Mouse (Mus musculus) MEL (cell line): Measurements from ENCODE around the gene Llcfc1. TPM values are rescaled to one million over a fixed set of nuclear protein-coding genes. Genes with fewer than 3 reads are reported as not detected.

Experiments used
- DNase-seq: peaks from one replicate; pipeline ENCODE4 v3.0.0; 2011; ENCODE audit warnings: low read depth, low spot score
- H3K27ac ChIP-seq: 2 replicates; pipeline ENCODE4 v1.5.1; 2012; ENCODE audit warnings: low read depth, mild to moderate bottlenecking, control low read depth, low read length, moderate library complexity; ENCODE audit not compliant: control insufficient read depth
- H3K27me3 ChIP-seq, 2 experiments: fragments of 150-350 bp in 1 of 2; sonication (generic) in 1 of 2; 2 replicates each; pipeline ENCODE4 v1.6.1; 2012; ENCODE audit warnings: low read length in 2 of 2, mild to moderate bottlenecking in 2 of 2, improper control_type of control experiment in 1 of 2, moderate library complexity in 1 of 2; ENCODE audit not compliant: insufficient read depth in 2 of 2, control insufficient read depth in 1 of 2
- H3K36me3 ChIP-seq, 2 experiments: 2 replicates each; pipeline ENCODE4 v1.6.1; 2012 to 2014; ENCODE audit warnings: low read length in 2 of 2, improper control_type of control experiment in 1 of 2, inconsistent platforms in 1 of 2, mild to moderate bottlenecking in 1 of 2; ENCODE audit not compliant: insufficient read depth in 2 of 2, control insufficient read depth in 1 of 2
- H3K4me1 ChIP-seq, 2 experiments: fragments of 150-350 bp in 1 of 2; sonication (generic) in 1 of 2; 2 replicates each; pipeline ENCODE4 v1.6.1; 2012; ENCODE audit warnings: low read length in 2 of 2, improper control_type of control experiment in 1 of 2, mild to moderate bottlenecking in 1 of 2; ENCODE audit not compliant: insufficient read depth in 2 of 2, control insufficient read depth in 1 of 2
- H3K4me3 ChIP-seq, 2 experiments: fragments of 150-350 bp in 1 of 2; sonication (generic) in 1 of 2; 2 replicates each; pipeline ENCODE4 v1.5.1; 2012; ENCODE audit warnings: low read depth in 2 of 2, low read length in 2 of 2, mild to moderate bottlenecking in 2 of 2, moderate library complexity in 2 of 2, control low read depth in 1 of 2, improper control_type of control experiment in 1 of 2; ENCODE audit not compliant: control insufficient read depth in 1 of 2, insufficient read depth in 1 of 2
- H3K79me2 ChIP-seq: 2 replicates; pipeline ENCODE4 v1.6.1; 2012; ENCODE audit warnings: mild to moderate bottlenecking, low read length, moderate library complexity; ENCODE audit not compliant: control insufficient read depth, poor library complexity, insufficient read depth
- H3K9ac ChIP-seq: 2 replicates; pipeline ENCODE4 v1.6.1; 2012; ENCODE audit warnings: low read depth, mild to moderate bottlenecking, control low read depth, low read length, moderate library complexity; ENCODE audit not compliant: control insufficient read depth, poor library complexity, severe bottlenecking
- H3K9me3 ChIP-seq: fragments of 150-350 bp; sonication (generic); replicated peaks from 2 replicates; pipeline ENCODE4 v1.6.1; 2012; ENCODE audit warnings: mild to moderate bottlenecking, low read length, improper control_type of control experiment, moderate library complexity; ENCODE audit not compliant: insufficient read depth
- BHLHE40 ChIP-seq: IDR thresholded peaks from 2 replicates; pipeline ENCODE4 v1.6.1; 2012; ENCODE audit warnings: low read depth, mild to moderate bottlenecking, inconsistent platforms, low read length, improper control_type of control experiment, borderline replicate concordance
- CHD1 ChIP-seq: IDR thresholded peaks from 2 replicates; pipeline ENCODE4 v1.6.1; 2012; ENCODE audit warnings: low read depth, mild to moderate bottlenecking, inconsistent platforms, low read length, improper control_type of control experiment
- CHD2 ChIP-seq: IDR thresholded peaks from 2 replicates; pipeline ENCODE4 v1.6.1; 2011; ENCODE audit warnings: low read length, improper control_type of control experiment
- CTCF ChIP-seq, 3 experiments: IDR thresholded peaks in 2 of 3; conservative IDR thresholded peaks in 1 of 3; 2 replicates each; pipeline ENCODE4 v1.5.1; 2011 to 2012; ENCODE audit warnings: low read length in 3 of 3, low read depth in 2 of 3, mild to moderate bottlenecking in 2 of 3, improper control_type of control experiment in 1 of 3, inconsistent platforms in 1 of 3, mixed read lengths in 1 of 3, moderate library complexity in 1 of 3; ENCODE audit not compliant: control insufficient read depth in 1 of 3, insufficient read depth in 1 of 3, poor library complexity in 1 of 3, severe bottlenecking in 1 of 3
- E2F4 ChIP-seq: IDR thresholded peaks from 2 replicates; pipeline ENCODE4 v1.6.1; 2011; ENCODE audit warnings: low read depth, low read length, improper control_type of control experiment, borderline replicate concordance
- ELF1 ChIP-seq: IDR thresholded peaks from 2 replicates; pipeline ENCODE4 v1.6.1; 2014; ENCODE audit warnings: low read depth, mild to moderate bottlenecking, inconsistent platforms, low read length, improper control_type of control experiment, moderate library complexity
- EP300 ChIP-seq, 2 experiments: IDR thresholded peaks; 2 replicates each; pipeline ENCODE4 v1.6.1; 2011; ENCODE audit warnings: improper control_type of control experiment in 2 of 2, low read length in 2 of 2, low read depth in 1 of 2, mild to moderate bottlenecking in 1 of 2
- ETS1 ChIP-seq: IDR thresholded peaks from 2 replicates; pipeline ENCODE4 v1.6.1; 2012; ENCODE audit warnings: low read depth, mild to moderate bottlenecking, inconsistent platforms, low read length, improper control_type of control experiment, moderate library complexity
- GATA1 ChIP-seq: IDR thresholded peaks from 2 replicates; pipeline ENCODE4 v1.6.1; 2011; ENCODE audit warnings: low read depth, low read length, improper control_type of control experiment
- HCFC1 ChIP-seq: IDR thresholded peaks from 2 replicates; pipeline ENCODE4 v1.6.1; 2012; ENCODE audit warnings: low read depth, mild to moderate bottlenecking, inconsistent platforms, low read length, improper control_type of control experiment, moderate library complexity
- JUND ChIP-seq: IDR thresholded peaks from 2 replicates; pipeline ENCODE4 v1.6.1; 2011; ENCODE audit warnings: low read depth, mild to moderate bottlenecking, improper control_type of control experiment, low read length
- KAT2A ChIP-seq: conservative IDR thresholded peaks from 2 replicates; pipeline ENCODE4 v1.6.1; 2012; ENCODE audit warnings: low read depth, low read length, improper control_type of control experiment, inconsistent platforms
- MAX ChIP-seq: IDR thresholded peaks from 2 replicates; pipeline ENCODE4 v1.6.1; 2011; ENCODE audit warnings: low read length, improper control_type of control experiment
- MAZ ChIP-seq: IDR thresholded peaks from 2 replicates; pipeline ENCODE4 v1.6.1; 2012; ENCODE audit warnings: low read depth, mild to moderate bottlenecking, inconsistent platforms, low read length, improper control_type of control experiment
- MEF2A ChIP-seq: IDR thresholded peaks from 2 replicates; pipeline ENCODE4 v1.6.1; 2014; ENCODE audit warnings: low read depth, mild to moderate bottlenecking, inconsistent platforms, low read length, improper control_type of control experiment; ENCODE audit not compliant: poor library complexity, insufficient replicate concordance, severe bottlenecking; ENCODE audit errors: extremely low read depth
- MXI1 ChIP-seq: IDR thresholded peaks from 2 replicates; pipeline ENCODE4 v1.6.1; 2011; ENCODE audit warnings: mild to moderate bottlenecking, low read depth, low read length, improper control_type of control experiment
- MYB ChIP-seq: IDR thresholded peaks from 2 replicates; pipeline ENCODE4 v1.6.1; 2011; ENCODE audit warnings: mild to moderate bottlenecking, low read depth, low read length, improper control_type of control experiment
- MYC ChIP-seq: IDR thresholded peaks from 2 replicates; pipeline ENCODE4 v1.6.1; 2011; ENCODE audit warnings: low read depth, mild to moderate bottlenecking, low read length, improper control_type of control experiment, moderate library complexity
- NRF1 ChIP-seq: IDR thresholded peaks from 2 replicates; pipeline ENCODE4 v1.6.1; 2014; ENCODE audit warnings: low read depth, mild to moderate bottlenecking, inconsistent platforms, low read length, improper control_type of control experiment, moderate library complexity; ENCODE audit not compliant: poor library complexity, insufficient read depth, severe bottlenecking
- RAD21 ChIP-seq: IDR thresholded peaks from 2 replicates; pipeline ENCODE4 v1.6.1; 2011; ENCODE audit warnings: mild to moderate bottlenecking, low read depth, low read length, improper control_type of control experiment
- RCOR1 ChIP-seq: IDR thresholded peaks from 2 replicates; pipeline ENCODE4 v1.6.1; 2012; ENCODE audit warnings: low read depth, mild to moderate bottlenecking, inconsistent platforms, low read length, improper control_type of control experiment
- SIN3A ChIP-seq: IDR thresholded peaks from 2 replicates; pipeline ENCODE4 v1.6.1; 2012; ENCODE audit warnings: low read length, improper control_type of control experiment, inconsistent platforms
- SMC3 ChIP-seq: IDR thresholded peaks from 2 replicates; pipeline ENCODE4 v1.6.1; 2011; ENCODE audit warnings: low read depth, low read length, improper control_type of control experiment
- TAL1 ChIP-seq: IDR thresholded peaks from 2 replicates; pipeline ENCODE4 v1.6.1; 2012; ENCODE audit warnings: mild to moderate bottlenecking, inconsistent platforms, low read length, moderate library complexity, mixed read lengths
- TBP ChIP-seq: IDR thresholded peaks from 2 replicates; pipeline ENCODE4 v1.8.0; 2011; ENCODE audit warnings: low read depth, low read length, improper control_type of control experiment
- TCF12 ChIP-seq: IDR thresholded peaks from 2 replicates; pipeline ENCODE4 v1.6.1; 2014; ENCODE audit warnings: low read depth, mild to moderate bottlenecking, inconsistent platforms, low read length, improper control_type of control experiment, moderate library complexity
- UBTF ChIP-seq: IDR thresholded peaks from 2 replicates; pipeline ENCODE4 v1.6.1; 2012; ENCODE audit warnings: low read depth, mild to moderate bottlenecking, inconsistent platforms, low read length, improper control_type of control experiment, moderate library complexity, borderline replicate concordance; ENCODE audit not compliant: insufficient read depth
- USF1 ChIP-seq: IDR thresholded peaks from 2 replicates; pipeline ENCODE4 v1.6.1; 2014; ENCODE audit warnings: low read depth, mild to moderate bottlenecking, inconsistent platforms, low read length, improper control_type of control experiment, moderate library complexity
- USF2 ChIP-seq, 2 experiments: IDR thresholded peaks; 2 replicates each; pipeline ENCODE4 v1.6.1; 2011 to 2012; ENCODE audit warnings: improper control_type of control experiment in 2 of 2, low read length in 2 of 2, borderline replicate concordance in 1 of 2, inconsistent platforms in 1 of 2, low read depth in 1 of 2, mild to moderate bottlenecking in 1 of 2; ENCODE audit not compliant: insufficient read depth in 1 of 2
- ZMIZ1 ChIP-seq: IDR thresholded peaks from 2 replicates; pipeline ENCODE4 v1.6.1; 2012; ENCODE audit warnings: low read depth, mild to moderate bottlenecking, inconsistent platforms, low read length, improper control_type of control experiment, moderate library complexity
- ZNF384 ChIP-seq: IDR thresholded peaks from 2 replicates; pipeline ENCODE4 v1.6.1; 2012; ENCODE audit warnings: low read depth, mild to moderate bottlenecking, inconsistent platforms, low read length, improper control_type of control experiment
- polyA plus RNA-seq, 2 experiments: library from polyadenylated mRNA; stranded (reverse) in 1 of 2; unstranded in 1 of 2; fragments of >175 nt in 1 of 2; fragments of >200 nt in 1 of 2; gene quantifications; 2 replicates each; pipeline versions ENCODE4 v1.2.1 to v1.2.4; 2012; ENCODE audit warnings: low replicate concordance in 2 of 2, low read depth in 1 of 2; ENCODE audit not compliant: insufficient read length in 2 of 2, insufficient read depth in 1 of 2, missing spikeins in 1 of 2
- total RNA-seq: library from RNA; depleted of rRNA; stranded (reverse); fragments of 300-350 nt; gene quantifications from 2 replicates; pipeline ENCODE4 v1.2.3, GENCODE M21; 2012

Gene Llcfc1
- total and polyA plus RNA-seq, 3 experiments, result not detected

- peak; percentile 79 for TF ChIP-seq SIN3A
- TF ChIP-seq ETS1, result peak; percentile 87
- peak; percentile 47; the same call in 1 of the 2 replicates for TF ChIP-seq NRF1
- TF ChIP-seq USF2 (IDR thresholded peaks at IDR 0.05; ENCODE audit: borderline replicate concordance in 1 of 2, insufficient read depth in 1 of 2, low read depth in 1 of 2, low read length in 2 of 2), result no peak
- no peak for TF ChIP-seq CHD2
- TF ChIP-seq USF1, result no peak
- 0 out of 2 replicates have a peak, but pooled peaks have one; percentile 28 for TF ChIP-seq KAT2A
- TF ChIP-seq ZNF384, result no peak
- peak; percentile 81 for TF ChIP-seq ZMIZ1
- 0 out of 2 replicates have a peak, but pooled peaks have one; percentile 10 for TF ChIP-seq ELF1
- TF ChIP-seq RAD21, result no peak
- TF ChIP-seq MEF2A, result no peak
- TF ChIP-seq E2F4, result no peak
- no peak for TF ChIP-seq CTCF (IDR thresholded peaks at IDR 0.05 in 2 of 3, conservative IDR thresholded peaks at IDR 0.05 in 1 of 3; ENCODE audit: control insufficient read depth in 1 of 3, insufficient read depth in 1 of 3, low read depth in 2 of 3, low read length in 3 of 3, poor library complexity in 1 of 3, severe bottlenecking in 1 of 3)
- TF ChIP-seq UBTF, result no peak
- TF ChIP-seq MAX, result no peak
- TF ChIP-seq MAZ, result peak; percentile 83; the same call in 1 of the 2 replicates
Measured at GRCm38 (mm10) chr6:41704123-41704522, 19.9 kb downstream of the Llcfc1 start, which contains the start of gene Kel (continued).

- peak; percentile 77 for DNase-seq
- H3K9me3 ChIP-seq, result no peaks in the 10 kb centered on the region
- peaks cover 15% of the 10 kb centered on the region for H3K79me2 ChIP-seq
- H3K4me1 ChIP-seq, result peaks cover 30 to 40% of the 10 kb centered on the region in 2 experiments
- no peaks in the 10 kb centered on the region for H3K27me3 ChIP-seq
- peak overlapping the region; percentile 99 for H3K27ac ChIP-seq
- H3K4me3 ChIP-seq, result peak overlapping the region in 1 of 2 experiments; percentile 37; a peak in 2 of 4 replicates
- no peak overlapping the region for H3K9ac ChIP-seq
- TF ChIP-seq EP300 (IDR thresholded peaks at IDR 0.05; ENCODE audit: low read depth in 1 of 2, low read length in 2 of 2) (peak; percentile 70 to 85), ETS1 (peak; percentile 29; the same call in 1 of the 2 replicates), TCF12 (peak; percentile 55), HCFC1 (no peak), RCOR1 (0 out of 2 replicates have a peak, but pooled peaks have one; percentile 23), E2F4 (no peak), GATA1 (peak; percentile 55; the same call in 1 of the 2 replicates), TBP (peak; percentile 55; the same call in 1 of the 2 replicates), SMC3 (peak; percentile 8; the same call in 1 of the 2 replicates), MYC (peak; percentile 20; the same call in 1 of the 2 replicates), BHLHE40 (0 out of 2 replicates have a peak, but pooled peaks have one; percentile 9), JUND (peak; percentile 93), MXI1 (peak; percentile 51), TAL1 (peak; percentile 80), MAZ (0 out of 2 replicates have a peak, but pooled peaks have one; percentile 17), MYB (no peak), CHD1 (no peak)
- H3K36me3 ChIP-seq, result peaks cover 0 to 52% of the 10 kb centered on the region in 2 experiments; a peak in 2 of 4 replicates
Measured at GRCm38 (mm10) chr6:41706275-41706674, 22.0 kb downstream of the Llcfc1 start.
